Mouse (Mus musculus) frontal cortex, adult (tissue): Measurements from ENCODE around the gene Bola1.
"Not testable (repeated sequence)": the region's sequence is repeated elsewhere in the genome, so short reads cannot be mapped to it uniquely, and the experiment has no call there.

Source experiments
- ATAC-seq: cut with Nextera tagmentation; 2 replicates; pipeline ENCODE4 v1.9.2; 2017; ENCODE audit warnings: mild to moderate bottlenecking, moderate library complexity, mixed read lengths; ENCODE audit not compliant: low TSS enrichment

Bola1 gene

DNA sequence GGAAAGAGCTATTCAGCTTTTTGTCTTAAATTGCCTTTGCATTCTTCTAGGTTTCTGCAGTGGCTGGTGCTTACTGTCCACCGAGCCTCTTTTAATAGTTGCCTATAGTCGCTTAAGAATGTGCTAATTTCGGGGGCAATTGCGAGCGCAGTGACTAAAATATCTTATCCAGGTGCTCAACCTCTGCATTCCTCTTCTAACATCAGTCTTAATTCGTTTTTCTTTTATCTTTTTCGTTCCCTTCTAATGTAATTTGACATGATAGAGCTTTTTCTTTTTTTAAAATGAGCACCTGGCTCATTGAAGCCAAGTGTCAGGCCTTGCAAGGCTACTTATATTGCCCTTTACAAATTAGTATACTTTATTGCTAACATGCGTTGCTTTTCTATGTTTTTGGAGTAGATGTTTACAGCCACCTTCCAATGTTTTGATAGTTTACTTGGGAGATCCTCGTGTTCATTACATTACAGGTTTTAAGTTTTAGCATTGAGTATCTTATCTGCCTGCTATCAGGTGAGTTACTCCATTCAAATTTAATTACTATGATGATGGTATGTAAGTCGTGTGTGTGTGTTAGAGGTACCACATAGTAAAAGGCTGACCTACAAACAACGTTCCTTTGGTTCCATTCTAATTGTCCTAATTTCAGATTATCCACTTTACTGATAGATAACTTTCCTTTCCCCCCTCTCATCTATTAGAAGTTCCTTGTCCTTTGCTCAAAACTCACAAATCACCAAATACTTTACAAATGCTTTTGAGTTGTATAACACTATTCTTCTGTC, 28.0 kb upstream of the Bola1 start:
- no peak for ATAC-seq

GRCm38 (mm10) chr3:96246427-96246856, 26.9 kb upstream of the Bola1 start, which contains the start of gene Hist2h3c1:
Gene Hist2h3c1, plus strand, starts transcription at chr3:96246685.
- ATAC-seq, result peak; percentile 78

DNA sequence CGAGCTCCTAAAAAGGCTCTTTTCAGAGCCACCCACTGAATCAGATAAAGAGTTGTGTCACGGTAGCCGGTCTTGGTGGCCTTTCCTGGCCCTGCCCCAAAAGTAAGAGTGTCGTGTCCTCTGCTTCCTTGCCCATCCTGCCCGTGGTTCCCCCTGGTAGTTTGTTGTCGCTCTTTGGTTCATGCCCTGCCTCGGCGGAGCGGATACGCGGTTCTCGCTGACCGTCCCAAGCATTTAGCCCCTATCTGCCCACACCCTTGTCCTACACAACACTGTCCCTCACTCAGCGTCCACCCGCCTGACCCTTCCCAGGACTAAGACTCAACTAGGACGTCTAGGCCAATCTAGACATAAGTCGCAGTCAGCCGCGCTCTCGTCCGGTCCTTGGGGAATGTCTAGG, 26.5 kb upstream of the Bola1 start:
- ATAC-seq, result not testable (repeated sequence)

GRCm38 (mm10) chr3:96245003-96245886, 25.7 kb upstream of the Bola1 start, which contains the start of gene Hist2h2aa1:
Gene Hist2h2aa1, plus strand, starts transcription at chr3:96245497.
- peak; percentile 78 for ATAC-seq

DNA sequence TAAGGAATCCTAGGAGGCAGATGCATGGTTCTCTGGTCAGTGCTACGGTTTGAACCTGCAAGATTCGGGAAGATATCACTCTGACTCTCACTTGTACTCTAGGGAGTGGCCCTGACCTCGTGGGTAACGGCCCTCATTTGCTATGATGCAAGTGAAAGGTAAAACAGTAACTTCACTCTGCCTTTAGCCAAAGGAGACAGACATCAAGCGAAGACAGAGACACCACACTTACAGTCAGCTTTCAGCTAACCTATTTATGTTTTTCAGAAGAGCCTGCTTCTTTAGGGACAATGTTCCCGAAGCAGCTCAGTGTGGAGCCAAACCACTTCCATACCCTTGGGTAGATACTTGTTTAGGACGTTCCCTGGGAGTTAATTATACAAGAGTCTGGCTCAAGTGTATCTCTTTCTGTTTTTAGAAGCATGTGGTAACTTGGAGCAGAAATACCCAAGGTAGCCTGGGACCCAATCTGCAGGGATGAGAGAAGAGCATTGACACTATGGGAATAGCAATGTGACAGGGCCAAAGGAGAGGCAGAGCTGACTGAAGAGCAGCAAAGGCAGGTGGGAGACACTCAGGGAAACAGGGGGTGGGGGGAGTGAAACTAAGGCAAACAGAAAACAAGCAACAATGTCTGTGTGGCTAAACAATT, 24.5 kb upstream of the Bola1 start:
- ATAC-seq, result no peak

- no peak for ATAC-seq
These were observed 21.3 kb upstream of the Bola1 start for GRCm38 (mm10) chr3:96240799-96241197.

- ATAC-seq, result peak; percentile 79
These were observed 20.7 kb upstream of the Bola1 start, which contains the start of gene Hist2h2aa2 for GRCm38 (mm10) chr3:96239949-96240798. Gene Hist2h2aa2, minus strand, starts transcription at chr3:96240276.

- ATAC-seq, result peak; percentile 80
These were observed 19.7 kb upstream of the Bola1 start, which contains the start of gene Hist2h3c2 for GRCm38 (mm10) chr3:96238954-96239793. Gene Hist2h3c2, minus strand, starts transcription at chr3:96239127.

- no peak for ATAC-seq
These were observed 18.5 kb upstream of the Bola1 start for GRCm38 (mm10) chr3:96237904-96238511.

DNA sequence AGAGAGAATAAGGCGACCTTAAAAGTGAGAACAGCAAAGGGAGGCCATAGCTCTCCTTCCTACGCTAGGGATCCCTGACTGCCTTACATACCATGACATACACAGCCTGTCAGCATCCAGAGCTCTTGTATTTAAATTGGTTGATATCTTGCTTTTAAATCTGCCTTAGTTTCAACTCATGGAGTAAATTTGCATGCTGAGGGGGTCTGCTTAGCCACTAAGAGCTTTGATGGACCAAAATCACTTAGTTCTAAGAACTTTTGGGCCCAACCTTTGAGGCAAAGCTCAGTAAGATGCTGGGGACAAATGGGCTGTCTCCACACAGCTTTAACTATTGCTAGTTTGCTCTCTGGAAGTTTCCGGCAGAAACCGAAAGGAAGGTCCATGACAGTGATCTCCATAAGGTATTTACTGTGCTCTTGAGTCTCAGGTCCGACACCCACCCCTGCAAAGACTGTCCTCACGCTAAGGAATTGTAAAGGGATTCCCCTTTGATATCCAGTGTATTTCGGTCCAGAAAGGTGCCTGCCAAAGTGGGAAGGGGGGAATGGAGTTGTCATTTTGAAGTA, 17.9 kb upstream of the Bola1 start:
- no peak for ATAC-seq

DNA sequence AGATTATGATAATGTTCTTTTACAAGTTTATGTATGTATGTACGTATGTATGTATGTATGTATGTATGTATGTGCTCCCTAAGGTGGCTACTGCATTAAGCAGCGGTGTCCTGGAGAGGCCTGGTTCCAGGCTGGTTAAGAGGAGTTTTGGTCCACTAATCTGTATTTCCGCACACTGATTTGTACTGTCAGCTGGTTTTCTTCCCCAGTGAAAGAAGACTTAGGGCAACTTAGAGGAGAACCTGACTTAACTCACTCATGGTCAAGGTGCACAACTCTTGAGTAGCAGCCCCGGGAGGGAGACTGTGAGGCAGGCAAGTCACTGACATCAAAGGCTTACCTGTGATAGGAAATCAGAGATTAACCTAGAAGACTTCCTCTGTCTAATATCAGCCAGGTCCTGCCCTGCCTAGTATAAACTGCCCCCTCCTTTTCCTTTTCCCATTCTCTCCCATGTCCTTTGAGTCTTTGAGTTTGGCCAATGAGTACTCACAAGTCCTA, 17.4 kb upstream of the Bola1 start:
- no peak for ATAC-seq

DNA sequence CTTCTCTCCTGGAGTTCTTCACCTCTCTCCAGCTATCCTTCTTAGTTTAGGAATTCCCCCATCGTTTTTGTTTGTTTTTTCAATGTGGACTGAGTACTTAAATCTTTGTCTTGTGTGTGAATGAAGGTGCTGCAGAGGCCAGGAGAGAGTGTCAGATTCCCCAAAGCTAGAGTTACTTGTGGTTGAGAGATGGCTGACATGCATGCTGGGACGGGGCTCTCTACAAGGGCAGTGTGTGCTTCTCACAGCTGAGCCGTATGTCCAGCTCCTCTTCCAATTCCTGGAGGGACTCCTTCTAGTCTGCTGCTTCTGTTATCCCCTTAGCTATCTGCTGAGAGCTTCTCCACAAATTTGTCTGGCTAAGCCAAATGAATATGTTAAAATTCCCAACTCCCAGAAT, 16.3 kb upstream of the Bola1 start:
- no peak for ATAC-seq

DNA sequence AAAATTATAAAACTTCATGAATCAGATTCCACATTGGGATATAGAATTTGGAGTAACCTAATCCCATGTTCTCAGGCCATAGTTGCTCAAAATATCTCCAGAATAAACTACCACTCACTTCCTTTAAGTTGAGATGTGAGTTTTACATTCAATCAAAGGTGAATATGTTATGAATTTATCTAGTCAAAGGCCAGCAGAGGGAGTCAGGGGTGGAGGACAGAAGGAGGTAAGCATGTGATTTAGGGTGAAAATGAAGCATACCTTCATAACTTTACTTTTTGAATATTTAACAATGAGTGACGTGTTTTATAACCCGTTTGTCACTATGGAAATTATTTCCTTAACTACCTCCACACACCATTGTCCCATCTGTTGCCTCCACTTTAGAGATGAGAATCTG, 15.4 kb upstream of the Bola1 start:
- ATAC-seq, result no peak

GRCm38 (mm10) chr3:96231758-96232120, 12.2 kb upstream of the Bola1 start:
- ATAC-seq, result no peak

GRCm38 (mm10) chr3:96230910-96231757, 11.6 kb upstream of the Bola1 start:
- no peak for ATAC-seq

DNA sequence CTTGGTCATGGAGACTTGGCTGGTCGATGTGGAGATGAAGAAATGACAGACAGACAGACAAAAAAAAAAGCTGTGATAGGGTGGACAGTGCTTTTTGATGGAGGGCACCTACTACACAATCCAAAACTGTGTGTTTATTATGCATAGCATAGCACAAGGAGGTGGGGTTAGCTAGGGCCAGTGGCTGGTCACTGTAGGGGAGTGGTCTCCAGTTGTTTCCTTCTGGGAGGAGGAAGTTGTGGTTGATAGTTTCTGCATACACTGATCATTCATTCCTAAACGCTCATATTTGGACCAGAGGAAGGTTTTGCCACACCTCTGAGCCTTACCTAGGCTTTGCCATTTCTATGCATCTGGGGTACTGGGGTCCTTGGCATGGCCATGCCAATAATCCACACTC, 10.9 kb upstream of the Bola1 start:
- no peak for ATAC-seq

DNA sequence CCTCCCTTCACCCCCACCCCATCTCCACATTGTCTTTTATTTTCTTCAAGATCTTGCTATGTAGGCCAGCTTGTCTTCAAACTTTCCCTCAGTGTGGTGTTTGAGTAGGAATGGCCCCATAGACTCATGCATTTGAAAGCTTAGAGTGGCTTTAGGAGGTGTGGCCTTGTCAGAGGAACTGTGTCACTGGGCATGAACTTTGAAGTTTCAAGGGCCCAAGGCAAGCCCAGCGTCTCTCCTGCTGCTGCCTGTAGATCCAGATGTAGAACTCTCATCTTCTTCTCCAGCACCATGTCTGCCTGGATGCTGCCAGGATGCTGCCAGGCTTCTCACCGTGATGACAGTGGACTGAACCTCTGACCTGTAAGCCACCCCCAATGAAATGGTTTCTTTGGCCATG, 9.3 kb upstream of the Bola1 start:
- no peak for ATAC-seq
